ENCODE assay signal across 14 mouse cellular contexts in genomic region chr2:60848478-60848877, GRCm38 (mm10).
"Had no signal": no experiment of that assay in that cellular context is flagged by ENCODE, and none has a peak within 500 bp of the region (broad histone marks: within the 10 kb centered on the region; RNA-seq: fewer than 3 reads in every experiment).

No protein-coding gene starts in this region.

- H3K9me3 ChIP-seq: limb, embryonic 12.5 days; midbrain, embryonic 13.5 days; neural tube, embryonic 12.5 days had no signal

- DNase-seq: kidney, adult 8-10 months; kidney, postnatal 25 days; liver; lung, adult 2 months; lung, postnatal 10 days; right cerebral cortex, postnatal 25 days; thymus, adult 18-20 months; thymus, postnatal 14 days had no signal

- H3K36me3 ChIP-seq: limb, embryonic 12.5 days; midbrain, embryonic 13.5 days; neural tube, embryonic 12.5 days had no signal

- H3K9ac ChIP-seq: limb, embryonic 12.5 days; liver, embryonic 14.5 days; midbrain, embryonic 13.5 days; neural tube, embryonic 12.5 days had no signal

- H3K27ac ChIP-seq: limb, embryonic 12.5 days; liver, embryonic 14.5 days; macrophage; midbrain, embryonic 13.5 days; neural tube, embryonic 12.5 days had no signal

- ATAC-seq: intestine, embryonic 16.5 days; midbrain, embryonic 13.5 days had no signal

- H3K4me3 ChIP-seq: limb, embryonic 12.5 days; midbrain, embryonic 13.5 days; neural tube, embryonic 12.5 days had no signal

- H3K27me3 ChIP-seq: limb, embryonic 12.5 days; midbrain, embryonic 13.5 days; neural tube, embryonic 12.5 days had no signal

- H3K4me2 ChIP-seq: limb, embryonic 12.5 days; midbrain, embryonic 13.5 days; neural tube, embryonic 12.5 days had no signal
